Mouse (Mus musculus) granulocyte monocyte progenitor cell, adult 5-6 weeks (primary cell): ENCODE results near the gene Arhgap9. TPM values are rescaled to one million over a fixed set of nuclear protein-coding genes. Genes with fewer than 3 reads are reported as not detected.
A peak's percentile ranks its signal among the peaks of the same experiment; 100 is the strongest.

Experiments used
- ATAC-seq: replicated peaks from 2 replicates; pipeline ENCODE4 v1.8.0; 2016; ENCODE audit warnings: mild to moderate bottlenecking, moderate TSS enrichment, inconsistent platforms; ENCODE audit not compliant: poor library complexity, severe bottlenecking
- total RNA-seq, 2 experiments: library from RNA; stranded (forward) in 1 of 2; stranded (reverse) in 1 of 2; fragments of 200-712, 200-1000 nt in 1 of 2; fragments of >200 nt in 1 of 2; fragmentation: Nextera tagmentation in 1 of 2; gene quantifications; 2 replicates each; pipeline ENCODE4 v1.2.3; 2014 to 2017

Arhgap9 gene
- total RNA-seq, 2 experiments from 2014 or later, result 51.8 to 53.1 TPM

DNA sequence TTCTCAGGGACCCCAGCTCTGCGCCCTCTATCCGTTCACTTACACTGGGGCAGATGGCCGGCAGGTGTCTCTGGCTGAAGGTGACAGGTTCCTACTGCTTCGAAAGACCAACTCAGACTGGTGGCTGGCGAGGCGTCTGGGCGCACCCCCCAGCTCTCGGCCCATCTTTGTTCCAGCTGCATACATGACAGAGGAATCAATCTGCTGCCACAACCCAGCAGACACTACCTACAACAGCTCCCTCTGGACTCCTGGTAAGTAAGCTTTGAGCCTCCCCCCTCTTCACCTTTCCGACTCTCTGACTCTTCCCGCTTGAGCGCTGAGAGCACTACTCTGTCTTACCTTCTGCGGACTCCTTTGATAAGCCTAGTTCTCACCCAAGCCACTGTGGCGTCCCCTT, 414 bp downstream of the Arhgap9 start:
- no peak for ATAC-seq

DNA sequence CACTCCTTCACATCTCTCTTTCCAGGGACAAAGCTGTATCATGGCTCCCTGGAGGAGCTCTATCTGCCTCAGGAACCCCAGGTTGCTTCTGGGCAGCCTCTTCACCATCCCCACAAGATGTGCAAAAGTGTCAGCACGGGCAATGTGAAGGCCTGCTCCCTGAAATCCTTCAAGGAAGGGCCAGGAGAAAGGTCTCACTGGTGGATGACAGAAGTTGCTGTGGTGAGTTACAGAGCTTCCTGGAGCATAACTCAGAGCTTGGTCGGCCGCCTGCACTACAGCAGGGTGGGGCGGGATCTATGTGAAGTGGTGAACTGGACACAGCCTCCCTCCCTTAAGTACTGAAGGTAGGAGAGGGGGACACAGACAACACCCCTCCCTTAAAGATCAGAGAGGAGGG, 905 bp downstream of the Arhgap9 start:
- no peak for ATAC-seq

DNA sequence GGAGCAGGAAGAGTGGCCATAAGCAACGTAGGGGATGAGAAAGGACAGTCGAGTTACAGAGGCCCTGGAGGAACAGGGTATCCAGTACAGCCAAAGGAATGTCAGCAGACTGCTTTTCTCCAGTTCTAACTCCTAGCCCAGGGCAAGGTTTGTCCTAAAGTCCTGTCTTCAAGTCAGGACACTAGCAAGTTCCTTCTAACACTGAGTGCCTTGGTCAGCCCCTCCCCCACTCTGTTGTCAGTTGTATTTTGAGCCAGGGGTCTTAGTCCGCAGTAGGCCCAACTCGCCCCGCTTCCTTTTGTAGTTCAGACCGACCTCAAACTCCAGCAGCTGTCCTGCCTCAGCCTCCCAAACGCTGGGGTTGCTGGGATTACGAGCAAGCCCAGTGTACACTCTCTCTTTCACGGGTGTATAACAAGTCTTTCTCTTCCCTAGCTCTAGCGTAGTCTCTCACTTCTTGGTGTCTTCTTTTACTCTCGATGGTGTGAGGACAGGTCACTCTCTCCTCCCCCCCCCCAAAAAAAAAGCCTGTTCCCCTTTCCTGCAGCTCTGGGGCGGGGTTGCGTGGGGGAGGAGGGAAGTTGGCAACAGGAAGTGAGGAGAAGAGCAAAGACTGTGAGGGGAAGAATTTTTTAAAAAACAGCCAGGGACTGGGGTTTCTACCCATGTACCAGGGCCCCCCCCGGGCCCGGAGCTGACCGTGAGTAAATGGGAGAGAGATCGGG, 1.5 kb downstream of the Arhgap9 start:
- ATAC-seq, result peak; percentile 77

DNA sequence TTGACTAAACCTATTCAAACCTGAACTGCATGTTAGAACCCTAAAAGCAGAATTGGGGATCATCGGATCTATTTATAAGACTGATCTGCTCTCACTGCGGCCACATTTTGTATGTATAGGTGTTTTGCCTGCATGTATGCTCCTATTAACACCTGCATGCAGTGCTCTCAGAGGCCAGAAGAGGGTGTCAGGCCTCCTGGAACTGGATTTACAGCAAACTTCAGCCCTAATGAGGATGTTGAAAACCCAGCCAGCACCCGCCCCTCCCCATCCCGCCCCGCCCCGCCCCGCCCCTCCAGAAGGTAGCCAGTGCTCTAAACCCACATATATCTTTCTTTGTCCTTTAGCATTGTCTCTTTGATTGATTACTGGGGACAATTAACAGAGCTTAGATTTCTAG, 2.7 kb downstream of the Arhgap9 start:
- ATAC-seq, result peak; percentile 67

DNA sequence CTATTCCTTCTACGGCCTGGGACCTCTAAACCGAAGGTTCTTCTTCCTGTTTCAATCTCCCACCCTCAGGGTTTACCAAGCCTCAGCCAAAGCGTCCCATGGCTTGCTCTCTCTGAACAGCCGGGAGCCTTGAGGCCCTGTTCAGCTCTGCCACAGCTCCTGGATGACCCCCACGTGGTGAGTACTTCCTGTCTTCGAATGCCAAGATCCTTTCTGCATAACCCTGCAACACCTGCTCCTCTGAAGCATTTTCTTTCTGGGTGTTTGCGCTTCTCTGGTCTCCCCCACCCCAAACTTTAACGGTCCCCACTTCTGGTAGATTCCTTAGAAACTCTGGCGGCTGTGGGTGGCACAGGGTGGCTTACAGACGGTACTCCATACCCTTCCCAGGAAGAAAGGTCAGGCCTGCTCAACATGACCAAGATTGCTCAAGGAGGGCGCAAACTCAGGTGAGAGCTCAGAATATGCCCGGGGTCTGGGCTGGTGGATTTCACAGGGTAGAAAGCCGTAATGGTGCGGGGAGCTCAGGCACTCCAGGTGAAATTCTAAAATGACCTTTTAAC, 3.8 kb downstream of the Arhgap9 start:
- peak; percentile 25 for ATAC-seq

DNA sequence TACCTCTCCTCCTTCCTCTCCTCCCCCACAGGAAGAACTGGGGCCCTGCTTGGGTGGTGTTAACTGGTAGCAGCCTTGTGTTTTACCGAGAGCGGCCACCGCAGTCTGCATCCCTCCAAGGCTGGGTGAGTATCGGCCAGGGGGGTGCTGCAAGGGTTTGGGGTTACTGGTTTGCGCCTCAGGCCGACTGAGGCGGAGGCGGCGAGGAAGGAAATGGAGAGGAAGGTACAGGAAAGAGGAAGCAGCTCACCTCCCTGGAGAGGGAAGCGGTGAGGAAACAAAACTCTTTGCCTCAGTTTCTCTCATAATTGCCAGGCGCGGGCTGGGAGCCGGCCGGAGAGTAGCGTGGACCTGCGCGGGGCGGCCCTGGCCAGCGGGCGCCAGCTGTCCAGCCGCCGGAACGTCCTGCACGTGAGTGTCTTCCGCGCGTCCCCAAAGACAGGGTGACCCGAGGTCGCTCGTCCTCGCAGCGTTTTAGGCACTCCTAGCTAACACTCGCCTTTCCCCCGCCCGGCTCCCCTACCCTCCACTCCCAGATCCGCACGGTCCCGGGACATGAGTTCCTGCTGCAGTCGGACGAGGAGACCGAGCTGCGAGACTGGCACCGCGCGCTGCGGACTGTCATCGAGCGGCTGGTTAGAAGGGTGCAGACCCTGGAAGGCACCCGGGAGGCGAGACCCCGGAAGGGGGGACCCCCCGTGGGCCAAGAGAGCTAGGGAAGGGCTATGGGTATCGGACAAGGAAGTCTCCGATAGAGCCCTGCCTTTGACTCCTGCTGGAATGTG, 4.4 kb downstream of the Arhgap9 start:
- ATAC-seq, result 0 out of 2 replicates have a peak, but pooled peaks have one; percentile 9

DNA sequence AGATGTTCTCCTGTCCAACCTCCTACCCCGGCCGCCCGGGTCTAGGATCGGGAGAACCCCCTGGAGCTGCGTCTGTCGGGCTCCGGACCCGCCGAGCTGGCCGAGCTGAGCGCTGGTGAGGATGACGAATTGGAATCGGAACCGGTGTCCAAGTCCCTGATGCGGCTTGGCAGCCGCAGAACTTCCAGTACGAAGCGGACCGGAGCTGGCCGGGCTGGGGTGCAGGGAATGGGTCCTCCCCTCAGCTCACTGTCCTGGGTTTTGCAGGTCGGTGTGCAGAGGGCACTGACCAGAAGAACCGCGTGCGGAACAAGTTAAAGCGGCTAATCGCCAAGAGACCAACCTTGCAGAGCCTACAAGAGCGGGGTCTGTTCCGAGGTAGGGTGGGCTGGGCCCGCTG, 5.1 kb downstream of the Arhgap9 start:
- ATAC-seq, result no peak

DNA sequence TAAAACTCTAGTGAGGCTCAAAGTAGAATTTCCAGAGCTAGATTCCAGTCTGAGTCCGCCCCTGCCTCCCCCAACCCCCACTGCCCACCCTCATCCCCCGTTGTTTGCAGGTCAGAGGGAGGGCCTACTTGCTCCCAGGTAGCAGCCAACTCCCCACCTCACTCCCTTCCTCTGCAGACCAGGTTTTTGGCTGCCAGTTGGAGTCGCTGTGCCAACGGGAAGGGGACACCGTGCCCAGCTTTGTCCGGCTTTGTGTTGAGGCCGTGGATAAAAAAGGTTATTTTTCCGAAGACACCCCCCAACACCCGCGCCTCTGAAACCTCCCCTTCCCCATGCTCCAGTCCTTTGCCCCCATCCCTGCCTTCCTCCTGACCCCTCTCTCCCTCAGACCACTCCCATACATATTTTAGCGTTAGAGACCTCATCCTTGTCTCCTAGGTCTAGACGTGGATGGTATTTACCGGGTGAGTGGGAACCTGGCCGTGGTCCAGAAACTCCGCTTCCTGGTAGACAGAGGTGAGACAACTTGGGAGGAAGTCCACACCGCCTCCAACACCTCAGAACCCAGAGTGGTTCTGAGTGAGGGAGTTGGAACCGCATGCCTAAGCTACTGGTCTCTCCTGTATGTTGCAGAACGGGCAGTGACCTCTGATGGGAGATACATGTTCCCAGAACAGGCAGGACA, 5.8 kb downstream of the Arhgap9 start:
- ATAC-seq, result no peak

DNA sequence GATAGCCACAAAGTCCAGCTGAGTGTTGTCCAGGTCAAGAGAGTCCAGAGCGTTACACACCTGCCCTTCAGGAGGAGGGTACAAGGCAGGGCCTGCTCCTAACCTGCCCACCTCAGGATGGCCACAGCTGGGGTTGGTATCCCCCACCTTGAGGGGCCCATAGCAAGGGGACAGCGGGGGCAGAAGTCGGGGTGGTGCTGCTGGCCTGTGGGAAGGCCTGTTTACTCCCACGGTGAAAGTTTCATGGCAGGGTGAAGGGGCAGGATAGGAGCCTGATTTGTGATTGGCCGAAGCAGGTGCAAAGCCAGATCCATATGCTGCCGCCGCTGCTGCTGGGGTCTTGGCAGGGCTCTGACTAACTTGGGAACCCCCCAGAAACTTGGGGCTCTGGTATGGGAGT, 8.4 kb downstream of the Arhgap9 start:
- ATAC-seq, result no peak

DNA sequence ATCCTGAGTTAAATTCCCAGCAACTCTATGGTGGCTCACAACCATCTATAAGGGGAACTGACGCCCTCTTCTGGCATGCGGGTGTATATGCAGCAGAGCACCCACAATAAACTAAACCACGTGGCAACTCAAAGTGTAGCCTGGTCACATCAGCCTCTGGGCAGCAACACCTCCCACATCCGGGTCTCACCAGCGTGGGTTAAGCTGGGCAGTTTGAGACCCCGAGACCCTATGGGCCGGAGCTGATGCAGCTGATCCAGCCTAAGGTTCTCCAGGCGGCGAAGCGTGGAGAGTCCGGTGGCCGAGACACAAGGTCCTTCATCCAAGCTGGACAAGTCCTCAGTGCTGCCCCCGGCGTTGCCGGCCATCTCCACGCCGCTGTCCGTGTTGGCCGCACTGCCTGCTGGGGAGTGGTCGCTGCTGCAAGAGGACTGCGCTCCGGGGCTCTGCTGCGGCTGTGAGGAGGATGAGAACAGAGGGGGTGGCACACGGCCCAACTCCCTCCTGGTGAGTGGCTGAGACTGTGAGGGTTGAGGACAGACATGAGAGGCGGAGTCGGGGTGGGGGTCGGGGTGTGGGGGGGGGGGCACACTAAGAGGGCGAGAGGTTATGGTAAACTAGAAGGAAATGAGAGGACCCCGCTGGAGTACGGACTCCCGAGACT, 10.6 kb downstream of the Arhgap9 start:
- ATAC-seq, result peak; percentile 34; the same call in 1 of the 2 replicates

DNA sequence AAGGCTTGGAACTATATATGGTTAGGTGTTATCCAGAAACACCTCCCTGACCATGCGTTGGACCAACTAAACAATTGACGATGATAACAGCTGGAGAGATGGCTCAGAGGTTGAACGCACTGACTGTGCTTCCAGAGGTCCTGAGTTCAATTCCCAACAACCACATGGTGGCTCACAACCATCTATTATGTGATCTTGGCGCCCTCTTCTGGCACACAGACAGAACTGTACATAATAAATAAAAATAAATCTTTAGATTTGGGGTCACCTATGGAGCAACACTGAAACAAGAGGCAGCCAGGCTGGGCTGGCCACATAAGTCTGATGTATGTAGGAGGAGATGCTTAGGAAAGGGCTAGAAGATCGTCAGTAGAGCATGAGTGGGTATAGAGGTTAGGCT, 11.4 kb downstream of the Arhgap9 start:
- peak; percentile 46 for ATAC-seq

DNA sequence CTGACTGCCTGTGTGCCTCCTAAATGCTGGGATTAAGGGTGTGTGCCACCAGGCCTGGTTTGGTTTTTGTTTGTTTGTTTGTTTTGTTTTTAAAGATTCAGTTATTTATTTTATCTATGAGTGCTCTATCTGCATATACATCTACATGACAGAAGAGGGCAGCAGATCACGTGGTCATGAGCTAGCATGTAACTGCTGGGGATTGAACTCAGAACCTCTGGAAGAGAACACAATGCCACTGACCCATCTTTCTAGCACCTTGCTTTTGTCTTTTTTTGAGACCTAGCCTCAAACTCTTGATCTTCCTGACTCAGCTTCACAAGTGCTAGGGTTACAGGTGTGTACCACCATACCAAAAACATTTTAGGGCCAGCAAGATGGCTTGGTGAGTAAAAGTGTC, 13.5 kb downstream of the Arhgap9 start:
- no peak for ATAC-seq

DNA sequence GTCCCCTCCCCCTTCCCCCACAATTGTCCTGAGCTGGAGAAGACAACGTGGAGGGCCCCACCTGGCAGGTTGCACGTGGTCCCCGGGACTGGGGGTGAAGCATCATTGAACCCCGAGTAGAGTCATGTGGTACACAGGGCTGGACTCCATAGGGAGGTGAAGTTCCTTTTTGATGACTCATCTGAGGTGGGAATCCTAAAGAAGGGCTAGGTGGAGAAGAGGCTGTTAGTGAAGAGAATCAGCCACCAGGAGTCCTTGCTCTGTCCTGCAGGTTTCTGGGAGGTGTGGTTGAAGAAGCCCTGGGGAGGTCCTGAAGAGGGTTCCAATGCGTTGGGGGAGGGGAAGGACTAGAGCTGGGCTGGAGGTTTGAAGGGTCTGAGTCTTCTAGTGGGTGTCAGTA, 15.2 kb downstream of the Arhgap9 start:
- ATAC-seq, result no peak

DNA sequence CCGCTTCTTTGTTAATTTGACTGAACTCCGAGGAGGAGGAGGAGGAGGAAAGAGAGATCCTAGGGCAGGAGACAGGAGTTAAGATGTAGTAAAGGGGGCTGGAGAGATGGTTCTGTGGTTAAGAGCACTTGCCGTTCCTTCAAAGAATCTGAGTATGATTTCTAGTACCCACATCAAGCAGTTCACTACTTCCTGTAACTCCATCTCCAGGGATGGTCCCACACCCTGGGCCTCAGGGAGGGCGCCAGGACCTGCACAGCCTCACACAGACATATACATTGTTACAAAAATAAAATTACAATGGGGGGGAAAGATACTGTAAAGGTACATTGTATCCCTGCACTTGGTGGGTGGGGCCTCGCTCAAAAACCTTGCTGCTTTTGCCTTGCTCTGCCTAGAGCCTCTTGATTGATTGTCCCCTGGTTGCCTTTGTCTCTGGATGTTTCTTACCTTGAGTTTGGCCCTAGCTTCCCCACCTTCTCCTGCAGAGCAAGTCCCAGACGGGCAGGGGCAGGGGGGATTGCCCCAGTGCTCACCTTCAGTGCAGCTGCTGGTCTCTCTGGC, 15.9 kb downstream of the Arhgap9 start:
- no peak for ATAC-seq

DNA sequence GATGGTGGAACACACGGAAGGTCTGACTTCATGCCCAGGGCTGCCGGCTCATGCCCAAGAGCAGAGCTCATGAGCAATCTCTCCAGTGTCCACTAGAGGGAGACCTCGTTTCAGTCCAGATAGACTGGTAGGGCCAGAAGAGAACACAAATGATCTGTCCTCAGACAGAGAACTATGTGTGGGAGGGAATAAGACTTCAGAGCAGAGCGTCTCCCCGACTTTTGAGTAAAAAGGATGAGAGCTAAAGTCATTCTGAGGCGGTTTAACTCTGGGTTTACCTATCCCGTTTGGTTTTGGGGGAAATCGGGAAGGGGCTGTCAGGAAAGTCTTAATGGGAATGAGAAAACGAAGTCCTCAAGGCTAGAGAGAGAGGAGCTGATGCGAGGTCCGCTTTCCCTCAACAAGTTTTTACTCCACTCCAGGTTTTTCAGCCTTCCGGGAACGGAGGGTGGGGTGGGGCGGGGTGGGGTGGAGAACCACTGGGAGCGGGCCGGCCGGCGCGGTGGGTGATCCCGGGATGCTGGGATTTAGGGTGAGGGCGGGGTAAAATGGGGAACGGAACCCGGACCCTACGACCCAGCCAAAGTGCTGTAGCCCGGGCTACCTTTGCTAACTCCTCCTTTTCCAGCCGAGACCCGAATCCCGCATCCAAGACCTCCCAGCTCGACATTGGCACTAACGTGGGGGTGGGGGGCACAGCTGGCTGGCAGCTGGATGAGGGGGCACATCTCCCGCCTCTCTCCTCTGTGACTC, 17.3 kb downstream of the Arhgap9 start:
- ATAC-seq, result peak; percentile 81

DNA sequence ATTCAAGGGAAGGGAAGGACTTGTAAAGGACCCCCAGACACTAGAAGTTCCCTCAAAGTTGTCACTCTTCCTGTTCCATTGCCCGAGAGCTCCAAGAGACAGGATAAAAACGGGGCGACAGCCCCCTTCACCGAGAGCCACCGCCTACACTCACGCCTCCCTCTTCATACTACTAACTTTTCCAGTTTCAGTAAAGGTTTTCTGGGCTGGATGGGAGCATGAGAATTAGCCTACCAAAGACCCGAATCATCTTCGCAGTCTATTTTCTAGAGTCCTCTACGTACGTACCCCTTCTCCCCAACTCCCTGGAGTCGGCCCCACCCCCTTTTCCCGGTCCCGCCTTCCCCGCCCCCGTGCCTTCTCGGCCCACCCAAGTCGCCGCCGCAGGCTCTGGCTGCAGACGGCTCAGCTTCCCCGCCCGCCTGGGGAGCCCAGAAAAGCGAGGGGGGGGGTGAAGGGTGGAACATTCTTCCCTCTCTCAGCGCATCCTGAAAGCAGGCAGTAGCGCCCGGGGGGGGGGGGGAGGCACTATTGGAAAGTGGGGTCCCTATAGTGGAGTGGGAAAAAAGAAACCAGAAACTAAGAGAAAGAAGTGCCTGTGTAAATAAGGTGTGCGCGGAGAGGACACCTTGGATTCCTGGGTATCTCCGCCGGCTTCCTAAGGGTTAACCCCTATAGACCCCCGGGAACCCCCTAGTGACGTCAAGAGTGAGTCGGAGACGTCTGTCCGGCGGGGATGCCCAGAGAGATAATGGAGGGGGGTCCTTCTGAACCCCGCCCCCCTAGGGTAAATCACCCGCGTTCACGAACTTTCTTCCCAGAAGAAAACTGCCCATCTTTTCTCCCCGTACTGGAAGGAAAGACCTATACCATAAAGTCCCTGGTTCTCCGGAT, 18.2 kb downstream of the Arhgap9 start:
- no peak for ATAC-seq

DNA sequence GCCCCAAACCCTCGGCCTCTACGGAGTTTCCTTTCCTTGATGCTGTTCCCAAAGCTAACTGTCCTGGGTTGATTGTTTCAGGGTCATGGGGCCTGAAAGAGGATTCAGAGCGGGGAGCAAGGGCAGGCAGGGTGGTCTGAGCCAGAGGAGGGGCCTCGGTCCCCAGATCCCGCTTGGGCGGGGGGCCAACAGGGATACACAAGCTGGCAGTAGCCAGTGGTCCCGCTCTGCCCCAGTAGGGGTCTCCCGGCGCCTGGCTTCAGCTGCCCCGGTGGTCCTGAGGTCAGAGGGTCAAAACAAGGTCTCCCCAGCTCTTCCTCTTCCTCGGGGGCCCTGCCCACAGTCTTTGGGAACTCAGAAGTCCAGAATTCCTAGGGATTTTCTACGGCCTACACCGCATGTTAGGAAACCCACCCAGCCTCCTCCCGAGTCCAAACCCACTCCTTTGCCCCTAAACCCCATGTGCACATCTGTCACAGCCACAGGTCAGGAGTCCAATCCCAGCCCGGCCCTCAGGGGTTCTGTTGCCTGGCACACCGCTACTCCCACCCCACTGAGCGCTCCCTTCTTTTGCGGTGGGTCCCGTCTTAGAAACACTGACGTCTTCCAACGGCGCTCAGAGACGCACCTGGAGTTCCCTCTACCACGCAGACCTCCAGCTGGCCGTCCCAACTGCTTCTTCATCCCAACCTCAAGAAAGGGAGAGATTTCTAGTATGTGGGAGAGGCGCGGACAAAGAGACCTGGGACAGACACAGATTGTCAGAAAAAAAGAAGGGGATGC, 19.0 kb downstream of the Arhgap9 start:
- 0 out of 2 replicates have a peak, but pooled peaks have one; percentile 11 for ATAC-seq

DNA sequence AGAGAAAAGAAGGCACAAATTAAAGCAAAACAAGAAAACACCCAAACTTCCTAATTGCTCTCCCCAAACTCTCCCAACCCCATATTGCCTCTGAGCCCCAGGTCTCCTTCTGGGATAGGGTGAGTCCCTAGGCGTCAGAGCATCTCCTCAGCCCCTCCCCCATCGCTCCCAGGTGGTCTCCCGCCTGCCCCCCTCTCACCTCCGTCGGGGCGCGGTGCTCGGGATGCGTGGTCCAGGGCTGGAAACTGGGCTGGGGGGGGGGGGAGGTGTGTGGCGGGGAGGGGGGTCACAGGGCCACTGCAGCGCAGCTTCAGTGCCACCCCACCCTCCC, 19.6 kb downstream of the Arhgap9 start:
- ATAC-seq, result no peak
